Mouse (Mus musculus) kidney, adult 2 months (tissue): Measurements from ENCODE around the gene Chpt1.

Experiments
- CTCF ChIP-seq: fragments of 200-500 bp; conservative IDR thresholded peaks from 2 replicates; pipeline ENCODE4 v1.5.1; 2011; ENCODE audit warnings: low read depth, mild to moderate bottlenecking, control low read depth, low read length, moderate library complexity, mixed read lengths; ENCODE audit not compliant: insufficient read depth, insufficient read length
- POLR2A ChIP-seq: fragments of 200-500 bp; IDR thresholded peaks from one replicate; pipeline ENCODE4 v1.6.1; 2011; ENCODE audit warnings: low read depth, low read length, control low read depth

GRCm38 (mm10) chr10:88496864-88497564 is 6.9 kb downstream of the Chpt1 start:
- TF ChIP-seq CTCF (no peak), POLR2A (no peak)
